Mouse (Mus musculus): ENCODE measurements around the gene Tmem35b.
"Not testable (repeated sequence)": the region's sequence is repeated elsewhere in the genome, so short reads cannot be mapped to it uniquely, and the experiment has no call there.

Tmem35b gene

DNA sequence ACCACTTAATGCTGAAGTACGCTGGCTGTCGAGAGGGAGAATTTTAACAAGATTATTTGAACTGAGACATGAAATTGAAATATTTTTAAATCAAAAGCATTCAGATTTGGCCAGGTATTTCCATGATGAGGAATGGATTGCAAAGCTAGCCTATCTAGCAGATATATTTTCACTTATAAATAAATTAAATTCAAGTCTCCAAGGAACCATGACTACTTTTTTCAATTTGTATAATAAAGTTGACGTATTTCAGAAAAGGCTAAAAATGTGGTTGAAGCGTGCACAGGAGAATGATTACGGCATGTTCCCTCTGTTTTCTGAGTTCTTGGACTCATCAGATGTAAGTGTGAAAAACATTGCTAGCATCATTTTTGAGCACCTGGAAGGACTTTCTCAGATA, at the start of gene Tmem35b:
Gene Tmem35b, plus strand, starts transcription at position 301 of the 400 bp plus-strand sequence.
- DNase-seq (ENCODE audit: low spot score): no peak

DNA sequence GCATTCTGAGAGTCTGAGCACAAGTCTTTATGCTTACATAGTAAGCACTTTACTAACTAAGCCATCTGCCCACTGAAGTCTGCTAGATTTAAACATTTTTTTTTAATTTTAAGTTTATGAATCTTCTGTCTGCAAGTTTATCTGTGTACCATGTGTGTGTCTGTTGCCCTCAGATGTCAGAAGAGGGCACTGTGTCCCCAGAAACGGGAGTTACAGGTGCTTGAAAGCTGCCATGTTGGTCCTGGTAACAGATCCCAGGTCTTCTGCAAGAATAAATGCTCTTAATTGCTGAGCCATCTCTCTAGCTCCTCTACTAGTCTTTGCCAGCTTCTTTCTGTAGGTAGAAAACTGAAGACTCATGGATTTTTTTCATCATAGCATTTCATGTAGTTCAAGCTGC, 48.6 kb upstream of the Tmem35b start:
- DNase-seq (ENCODE audit: low spot score): no peak

DNA sequence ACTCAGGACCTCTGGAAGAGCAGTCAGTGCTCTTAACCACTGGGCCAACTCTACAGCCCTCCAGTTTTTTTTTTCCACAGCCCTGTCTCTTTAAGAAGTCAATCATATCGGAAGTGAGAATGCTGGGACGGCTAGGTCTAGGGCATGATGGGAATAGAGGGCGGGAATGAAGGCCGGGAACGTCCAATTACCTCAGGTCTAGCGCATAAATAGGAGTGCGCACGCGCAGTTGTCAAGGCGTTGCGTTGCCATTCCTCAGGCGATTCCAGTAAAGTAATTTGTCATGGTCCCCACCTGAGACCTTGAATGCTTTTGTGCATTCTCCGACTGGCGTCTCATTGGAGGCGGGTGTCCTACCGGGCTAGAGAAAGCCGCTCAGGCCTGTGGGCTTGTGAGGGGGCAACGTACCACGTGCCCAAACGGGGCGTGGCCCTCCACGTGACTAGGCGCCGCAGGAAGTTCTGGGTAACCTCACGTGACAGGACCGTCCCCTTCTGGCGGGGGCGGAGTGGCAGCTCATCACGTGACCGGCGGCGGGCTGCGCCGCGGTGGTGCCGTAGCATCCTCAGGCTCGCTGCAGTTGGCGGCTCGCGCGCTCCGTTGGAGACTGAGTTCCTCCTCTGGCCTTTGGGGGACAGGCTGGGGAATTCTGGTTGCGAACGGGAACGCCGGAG, 46.5 kb upstream of the Tmem35b start, which contains the start of gene Zmym6:
Gene Zmym6, plus strand, starts transcription at position 509 of the 674 bp plus-strand sequence.
- peak; percentile 99 for DNase-seq (ENCODE audit: low spot score)

DNA sequence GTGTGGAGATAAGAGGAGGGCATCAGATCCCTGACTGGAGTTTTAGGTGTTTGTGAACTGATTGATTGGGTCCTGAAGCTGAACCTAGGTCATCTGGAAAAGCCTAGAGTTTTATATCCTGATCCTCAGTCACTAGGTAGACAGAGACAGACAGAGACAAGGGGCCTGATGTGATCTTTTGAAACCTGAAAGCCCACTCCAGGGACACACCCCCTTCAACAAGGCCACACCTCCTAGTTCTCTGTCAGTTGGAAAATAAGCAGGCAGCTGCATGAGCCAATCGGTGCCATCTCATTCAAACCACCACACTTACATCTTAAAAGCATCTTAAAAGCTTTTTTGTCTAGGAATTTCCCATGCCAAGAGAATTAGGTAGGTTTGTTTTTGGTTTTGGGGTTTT, 42.7 kb upstream of the Tmem35b start:
- no peak for DNase-seq (ENCODE audit: low spot score)

DNA sequence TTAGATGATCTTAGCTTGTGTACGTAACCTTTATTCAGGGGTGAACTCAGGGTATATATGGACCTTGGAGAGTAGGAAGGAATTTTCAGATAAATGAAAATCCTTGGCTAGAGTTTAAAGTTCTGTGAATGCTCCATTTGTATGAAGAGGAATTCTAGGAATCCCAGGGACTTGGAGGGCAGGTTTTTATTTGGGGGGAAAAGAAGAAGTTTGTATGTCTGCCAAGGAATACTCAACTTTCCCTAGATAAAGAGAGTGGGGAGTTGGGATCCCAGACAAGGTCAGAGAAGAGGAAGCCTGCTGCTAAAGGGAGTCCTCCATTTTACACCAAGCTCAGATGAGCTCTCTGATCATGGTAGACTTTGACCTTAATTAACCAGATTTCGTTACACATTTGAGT, 40.4 kb upstream of the Tmem35b start:
- no peak for DNase-seq (ENCODE audit: low spot score)

DNA sequence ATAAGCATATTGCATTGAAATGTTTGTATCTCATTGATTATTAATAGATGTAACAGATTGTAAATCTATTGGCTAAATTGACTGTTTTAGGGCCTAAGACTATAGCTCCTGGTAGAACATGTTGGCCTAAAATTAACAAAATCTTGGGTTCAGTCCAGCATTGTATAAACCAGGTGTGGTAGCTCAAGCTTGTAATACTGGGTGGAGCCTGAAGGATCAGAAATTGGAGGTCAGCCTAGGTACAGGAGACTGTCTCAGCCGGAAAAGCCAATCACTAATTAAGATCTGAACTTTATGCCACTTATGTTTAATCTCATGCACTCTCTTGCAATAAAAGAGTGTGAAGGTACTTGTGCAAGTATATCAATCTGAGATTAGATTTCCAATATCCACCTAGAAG, 37.7 kb upstream of the Tmem35b start:
- no peak for DNase-seq (ENCODE audit: low spot score)

DNA sequence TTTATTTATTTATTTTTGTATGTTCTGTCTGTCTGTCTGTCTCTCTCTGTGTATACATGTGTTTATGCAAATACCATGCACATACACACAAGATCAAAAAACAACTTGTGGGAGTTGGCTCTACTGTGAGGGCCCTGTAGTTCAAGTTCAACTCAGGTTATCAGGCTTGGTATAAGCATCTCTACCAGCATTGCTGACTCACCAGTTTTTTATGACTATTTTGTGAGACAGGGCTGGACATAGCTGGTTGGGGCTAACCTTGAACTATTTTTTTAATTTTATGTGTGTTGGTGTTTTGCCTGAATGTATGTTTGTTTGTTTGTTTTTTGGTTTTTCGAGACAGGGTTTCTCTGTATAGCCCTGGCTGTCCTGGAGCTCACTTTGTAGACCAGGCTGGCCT, 32.3 kb upstream of the Tmem35b start:
- DNase-seq (ENCODE audit: low spot score): no peak

DNA sequence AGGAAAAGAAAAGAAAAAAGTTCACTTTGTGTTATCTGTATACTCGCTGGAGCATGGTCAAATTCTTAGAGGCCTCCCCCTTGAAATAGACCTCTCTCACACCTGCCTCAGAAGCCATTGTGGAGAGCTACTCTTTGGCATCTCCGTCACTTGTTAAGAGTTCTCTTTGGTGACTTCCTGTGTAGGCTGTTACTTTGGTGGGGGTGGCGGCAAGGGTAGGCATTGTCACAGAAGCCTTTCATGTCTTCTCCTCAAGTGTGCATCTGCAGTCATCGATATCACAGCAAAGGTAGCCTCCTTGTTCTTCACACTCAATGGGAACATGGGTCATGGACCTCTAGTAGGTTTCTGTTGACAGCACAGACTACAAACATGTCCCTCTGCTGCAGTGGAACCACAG, 28.4 kb upstream of the Tmem35b start:
- DNase-seq (ENCODE audit: low spot score): no peak

DNA sequence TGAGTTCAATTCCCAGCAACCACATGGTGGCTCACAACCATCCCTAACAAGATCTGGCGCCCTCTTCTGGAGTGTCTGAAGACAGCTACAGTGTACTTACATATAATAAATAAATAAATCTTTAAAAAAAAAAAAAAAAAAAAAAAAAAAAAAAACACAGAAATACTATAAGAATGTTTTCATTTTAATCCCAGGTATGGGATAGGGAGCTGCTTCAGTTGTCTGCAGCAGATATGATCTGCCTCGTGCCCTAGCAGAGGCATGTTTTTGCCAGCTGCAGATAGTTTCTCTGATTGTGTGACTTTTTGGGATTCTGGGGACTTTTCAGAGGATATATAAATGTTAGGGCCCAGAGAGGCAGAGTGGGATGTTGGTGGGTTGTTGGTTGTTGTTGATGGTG, 23.9 kb upstream of the Tmem35b start:
- DNase-seq (ENCODE audit: low spot score): not testable (repeated sequence)

DNA sequence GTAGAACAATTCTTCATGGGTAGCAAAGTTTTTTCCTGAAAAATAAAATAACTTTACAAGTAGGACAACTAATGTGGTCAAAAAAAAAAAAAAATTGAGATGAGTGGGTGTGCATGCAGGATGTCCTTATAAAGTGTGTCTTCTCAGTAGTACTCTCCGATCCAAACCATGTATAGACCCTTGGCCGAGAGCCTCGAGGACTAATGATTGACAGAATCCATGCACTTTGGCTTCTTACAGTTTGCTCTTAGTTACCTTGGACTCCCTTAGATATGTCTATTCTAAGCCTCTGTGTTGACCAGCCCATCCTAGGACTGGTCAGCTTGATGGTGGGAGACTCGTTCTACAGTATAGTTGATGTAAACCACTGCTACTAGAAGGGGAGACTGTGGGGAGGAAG, 15.9 kb upstream of the Tmem35b start:
- no peak for DNase-seq (ENCODE audit: low spot score)

DNA sequence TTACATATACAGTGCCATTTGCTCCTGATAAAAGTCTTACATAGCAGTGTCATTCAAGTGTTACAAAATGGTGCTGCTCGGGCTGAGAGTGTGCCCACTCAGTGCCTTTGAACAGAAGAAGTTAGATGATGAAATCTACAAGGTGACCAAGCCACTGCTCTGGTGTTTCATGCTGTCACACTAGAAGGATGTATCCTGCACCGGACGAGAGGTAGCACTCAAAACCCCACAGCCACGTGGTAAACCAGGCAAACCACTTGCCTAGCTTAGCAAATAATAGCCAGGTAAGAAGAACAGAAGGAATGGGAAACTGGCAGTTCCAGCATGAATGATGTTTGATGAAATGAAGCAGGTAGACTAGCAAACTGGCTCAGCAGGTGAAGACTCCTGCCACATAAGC, 12.9 kb upstream of the Tmem35b start:
- DNase-seq (ENCODE audit: low spot score): no peak

DNA sequence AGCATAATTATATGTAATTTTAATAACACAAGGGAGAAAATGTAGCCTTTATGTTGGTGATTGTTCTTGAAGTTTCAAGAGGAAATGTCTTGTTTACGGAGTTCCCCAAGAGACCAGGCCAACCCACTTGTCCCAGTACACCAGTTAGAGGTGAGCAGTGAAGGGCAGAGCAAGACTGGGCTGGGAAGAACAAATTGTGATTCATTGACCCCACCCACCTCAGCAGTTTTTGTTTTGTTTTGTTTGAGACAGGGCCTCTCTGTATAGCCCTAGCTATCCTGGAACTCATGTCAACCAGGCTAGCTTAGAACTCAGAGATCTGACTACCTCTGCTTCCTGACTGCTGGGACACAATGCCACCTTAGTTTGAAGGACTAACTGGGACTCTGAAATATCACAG, 840 bp downstream of the Tmem35b start:
- no peak for DNase-seq (ENCODE audit: low spot score)

DNA sequence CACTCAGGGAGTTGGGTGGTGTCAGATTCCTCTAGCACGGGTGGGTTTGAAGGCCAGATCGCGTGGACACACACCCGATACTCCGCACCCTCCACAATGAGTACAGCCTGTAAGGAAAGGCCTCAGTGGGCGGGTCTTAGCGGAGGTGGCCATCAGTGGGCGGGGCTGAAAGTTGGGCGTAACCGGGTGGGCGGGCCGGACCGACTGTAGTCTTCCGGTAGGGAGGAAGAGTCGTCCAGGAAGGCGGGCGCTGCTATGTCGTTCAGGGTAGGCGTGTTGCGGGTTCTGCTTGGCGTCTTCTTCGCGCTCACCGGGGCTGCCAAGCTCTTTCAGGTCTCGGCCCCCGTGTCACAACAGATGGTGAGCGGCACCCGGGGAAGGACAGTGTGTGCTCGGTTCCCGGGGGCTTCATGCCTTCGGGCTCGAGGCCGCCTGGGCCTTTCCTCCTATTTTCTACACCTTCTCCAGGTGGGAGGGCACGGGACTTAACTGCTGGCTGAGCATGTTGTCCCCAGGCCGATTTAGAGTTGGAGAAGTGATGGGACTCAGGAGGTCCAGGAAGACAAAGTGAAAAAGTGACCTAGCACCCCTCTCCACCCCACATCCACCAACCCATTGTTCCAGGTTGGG, 2.5 kb downstream of the Tmem35b start:
- DNase-seq (ENCODE audit: low spot score): peak; percentile 95

DNA sequence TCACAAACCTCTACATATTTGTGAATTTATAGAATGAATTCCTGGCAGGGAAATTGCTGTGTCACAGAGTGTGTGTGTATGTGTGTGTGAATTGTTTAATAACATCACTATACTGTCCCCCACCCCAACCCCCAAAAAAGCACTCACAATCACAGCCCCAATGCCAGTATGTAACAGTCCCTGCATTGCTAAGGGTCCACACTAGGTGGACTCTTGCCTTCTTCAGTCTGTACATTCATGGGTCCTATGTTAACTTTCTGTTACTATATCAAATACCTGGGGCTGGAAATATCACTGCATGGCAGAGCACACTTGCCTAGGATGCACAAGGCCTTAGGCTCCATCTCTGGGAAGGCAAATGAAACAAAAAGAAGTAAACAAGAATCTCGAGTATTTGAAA, 11.2 kb downstream of the Tmem35b start:
- no peak for DNase-seq (ENCODE audit: low spot score)

DNA sequence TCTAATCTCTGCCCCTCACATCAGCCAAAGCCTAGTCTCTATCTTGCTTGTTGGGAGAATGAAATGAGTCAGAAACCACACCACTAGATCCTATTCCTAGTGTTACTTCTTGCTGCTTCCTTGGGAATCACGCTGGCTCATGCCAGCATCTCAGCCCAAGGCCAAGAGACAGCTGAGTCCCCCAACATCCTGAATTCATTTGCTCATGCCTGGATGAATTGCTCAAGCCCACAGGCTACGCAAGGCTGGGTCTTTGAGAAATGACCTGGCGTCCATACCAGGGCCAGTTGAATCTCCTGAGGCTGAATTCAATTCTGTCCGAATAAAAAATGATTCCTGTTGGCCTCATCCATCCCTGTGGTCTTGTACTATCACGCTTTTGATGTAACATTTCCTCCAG, 14.1 kb downstream of the Tmem35b start:
- DNase-seq (ENCODE audit: low spot score): no peak

DNA sequence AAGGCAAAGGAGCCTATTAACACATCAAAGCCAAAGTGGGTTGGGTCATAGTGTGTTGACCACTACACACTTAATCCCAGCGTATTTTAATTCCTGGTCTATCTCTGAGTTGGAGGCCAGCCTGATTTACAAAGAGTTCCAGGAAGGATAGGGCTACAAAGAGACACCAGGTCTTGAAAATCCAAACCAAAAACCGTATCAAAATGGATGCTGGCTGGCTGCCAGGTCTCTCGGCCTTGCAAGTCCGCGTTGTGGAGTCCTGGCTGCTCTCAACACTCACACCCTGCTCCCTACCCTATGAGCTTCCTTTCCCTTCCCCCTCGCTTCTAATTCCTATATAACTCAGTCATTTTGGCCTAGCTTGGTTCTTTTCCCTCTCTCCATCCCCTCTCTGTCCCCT, 15.0 kb downstream of the Tmem35b start:
- no peak for DNase-seq (ENCODE audit: low spot score)

DNA sequence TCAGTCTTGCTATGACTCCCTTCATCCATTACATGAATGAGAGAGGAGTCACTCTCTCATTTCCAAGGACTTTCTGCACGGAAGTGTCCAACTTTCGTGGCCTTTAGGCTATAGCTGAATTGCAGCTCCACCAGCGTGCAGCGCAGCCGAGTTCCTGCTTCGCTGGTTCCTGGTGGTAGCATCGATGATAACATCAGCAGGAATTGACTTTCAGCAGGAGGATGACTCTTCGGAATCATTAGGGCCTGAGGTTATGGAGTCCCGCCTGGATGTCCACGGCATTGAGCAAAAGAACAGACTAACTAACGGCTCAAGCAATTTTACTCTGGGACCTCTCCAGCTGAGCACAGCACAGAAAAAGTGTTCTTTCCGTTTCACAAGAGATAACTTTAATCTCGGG, 26.5 kb downstream of the Tmem35b start:
- no peak for DNase-seq (ENCODE audit: low spot score)

DNA sequence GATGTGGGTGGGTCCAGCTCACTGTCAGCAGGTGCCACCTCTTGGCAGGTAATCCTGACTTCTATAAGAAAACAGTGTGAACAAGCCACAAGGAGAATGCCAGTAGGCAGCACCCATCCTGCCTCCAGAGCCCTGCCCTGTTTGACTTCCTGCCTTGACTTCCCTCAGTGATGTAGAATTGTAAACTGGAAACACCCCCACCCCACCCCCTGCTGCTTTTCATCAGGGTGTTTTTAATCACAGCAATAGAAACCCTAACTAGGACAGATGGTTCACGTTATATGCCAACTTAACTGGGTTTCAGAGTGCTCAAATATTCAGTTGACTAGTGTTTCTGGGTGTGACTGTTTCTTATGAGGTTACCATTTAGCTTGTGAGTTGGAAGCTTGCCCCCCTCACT, 29.9 kb downstream of the Tmem35b start:
- no peak for DNase-seq (ENCODE audit: low spot score)

DNA sequence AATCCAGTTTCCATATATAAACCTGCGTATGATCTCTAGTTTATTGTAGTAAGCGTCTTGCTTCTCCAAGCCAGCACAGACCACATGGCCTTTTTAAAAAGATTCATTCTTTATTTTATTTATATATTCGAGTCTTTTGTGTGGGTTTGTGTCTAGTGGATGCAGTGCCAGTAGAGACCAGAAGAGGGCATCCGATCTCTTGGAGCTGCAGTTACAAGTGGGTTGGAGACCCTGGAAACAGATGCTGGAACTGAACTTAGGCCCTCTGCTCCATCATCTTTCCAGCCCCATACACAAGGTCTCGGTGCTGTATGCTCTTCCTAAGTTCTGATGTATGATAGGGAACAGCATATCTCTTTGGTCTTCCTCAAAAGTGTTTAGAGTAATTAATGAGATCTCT, 32.3 kb downstream of the Tmem35b start:
- DNase-seq (ENCODE audit: low spot score): peak; percentile 11

DNA sequence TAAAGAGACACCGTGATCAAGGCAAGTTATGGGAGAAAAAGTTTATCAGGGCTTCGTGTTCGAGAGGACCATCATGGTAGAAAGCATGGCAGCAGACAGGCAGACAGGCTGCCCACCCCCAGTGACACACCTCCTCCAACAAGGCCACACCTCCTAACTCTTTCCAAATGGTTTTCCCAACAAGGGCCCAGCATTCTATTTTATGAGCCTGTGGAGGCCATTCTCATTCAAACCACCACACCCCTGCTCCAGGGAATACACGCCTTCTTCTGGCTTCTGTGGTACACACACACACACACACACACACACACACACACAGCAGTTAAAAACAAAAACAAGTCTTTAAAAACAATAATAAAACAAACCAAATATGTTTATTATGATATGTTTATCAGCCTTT, 34.3 kb downstream of the Tmem35b start:
- DNase-seq (ENCODE audit: low spot score): no peak

DNA sequence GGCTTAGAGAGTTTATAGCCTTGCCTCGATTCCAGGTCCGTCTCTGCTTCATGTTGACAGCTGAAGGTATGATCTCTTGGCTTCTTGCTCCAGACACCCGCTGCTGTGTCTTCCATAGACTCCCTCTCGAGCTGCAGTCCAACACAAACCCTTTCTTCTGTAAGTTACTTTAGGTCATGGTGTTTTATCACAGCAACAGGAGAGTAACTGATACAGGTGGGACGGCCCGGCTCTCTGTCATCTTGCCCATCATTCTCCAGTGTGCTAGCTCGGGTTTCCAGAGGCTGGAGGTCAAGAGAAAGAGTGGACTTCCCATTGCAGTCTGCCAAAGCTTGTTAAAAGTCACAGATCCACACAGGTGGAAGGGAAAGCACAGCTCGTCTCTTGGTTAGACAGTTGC, 40.4 kb downstream of the Tmem35b start:
- no peak for DNase-seq (ENCODE audit: low spot score)

DNA sequence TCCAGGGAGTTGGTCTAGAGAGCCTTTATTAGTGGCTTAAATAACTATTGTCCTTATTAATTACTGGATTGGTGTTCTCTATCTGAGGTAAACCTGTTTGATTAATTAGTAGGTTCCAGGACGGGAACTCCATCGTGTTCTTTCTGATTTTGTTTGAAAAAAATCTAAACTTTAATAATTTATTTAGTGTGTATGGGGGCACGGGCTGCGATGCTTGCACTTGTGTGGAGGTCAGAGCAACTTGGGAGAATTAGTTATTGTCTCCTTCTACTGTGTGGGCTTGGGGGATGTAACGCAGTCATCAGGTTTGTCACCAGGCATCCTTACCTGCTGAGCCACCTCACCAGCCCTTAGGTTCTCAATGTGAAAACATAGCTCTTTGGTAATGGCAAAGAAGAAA, 43.6 kb downstream of the Tmem35b start:
- DNase-seq (ENCODE audit: low spot score): no peak

DNA sequence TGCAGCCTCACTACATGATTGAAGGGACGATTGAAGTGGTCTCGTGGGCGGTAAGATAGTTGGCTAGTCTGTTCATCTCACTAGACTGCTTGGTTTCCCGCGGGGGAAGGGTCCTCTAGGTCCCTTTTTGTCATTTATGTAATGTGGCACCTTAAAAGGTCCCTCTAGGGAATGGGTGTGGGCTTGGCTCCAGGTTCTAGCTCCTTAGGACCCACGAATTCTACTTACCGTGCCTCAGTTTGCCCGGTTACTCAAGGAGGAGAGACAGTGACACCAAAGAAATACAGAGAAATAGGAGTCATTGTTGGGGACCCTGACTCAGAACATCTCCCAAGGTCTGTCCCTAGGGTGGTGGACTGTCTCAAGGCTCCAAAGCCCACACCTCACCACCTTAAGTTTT, 44.2 kb downstream of the Tmem35b start:
- no peak for DNase-seq (ENCODE audit: low spot score)
